Mouse (Mus musculus) frontal cortex, postnatal 14 days (tissue): ENCODE results near the gene Rps29.

Source experiments
- DNase-seq, 2 experiments: peaks; one replicate each; pipeline ENCODE4 v3.0.0; 2022; ENCODE audit warnings: low spot score in 2 of 2

Rps29 gene

DNA sequence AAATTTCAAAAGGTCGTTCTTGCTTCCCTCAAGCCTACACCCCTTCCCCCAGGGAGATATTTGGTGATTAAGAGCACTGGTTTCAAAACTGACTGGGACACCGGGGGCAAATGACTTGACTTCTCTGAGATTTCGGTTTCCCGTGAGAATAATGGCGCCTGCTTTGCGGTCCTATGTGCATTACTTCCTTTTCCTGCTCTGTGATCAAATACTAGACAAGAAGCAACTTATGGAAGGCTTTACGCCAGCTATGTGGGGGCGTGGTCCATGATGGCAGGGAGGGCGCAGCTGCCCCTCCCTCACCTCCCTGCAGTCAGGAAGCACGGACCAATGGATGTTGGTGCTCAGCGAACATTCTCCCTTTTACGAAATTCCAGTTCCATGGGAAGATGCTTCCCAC, 28.5 kb downstream of the Rps29 start:
- DNase-seq = no peak

DNA sequence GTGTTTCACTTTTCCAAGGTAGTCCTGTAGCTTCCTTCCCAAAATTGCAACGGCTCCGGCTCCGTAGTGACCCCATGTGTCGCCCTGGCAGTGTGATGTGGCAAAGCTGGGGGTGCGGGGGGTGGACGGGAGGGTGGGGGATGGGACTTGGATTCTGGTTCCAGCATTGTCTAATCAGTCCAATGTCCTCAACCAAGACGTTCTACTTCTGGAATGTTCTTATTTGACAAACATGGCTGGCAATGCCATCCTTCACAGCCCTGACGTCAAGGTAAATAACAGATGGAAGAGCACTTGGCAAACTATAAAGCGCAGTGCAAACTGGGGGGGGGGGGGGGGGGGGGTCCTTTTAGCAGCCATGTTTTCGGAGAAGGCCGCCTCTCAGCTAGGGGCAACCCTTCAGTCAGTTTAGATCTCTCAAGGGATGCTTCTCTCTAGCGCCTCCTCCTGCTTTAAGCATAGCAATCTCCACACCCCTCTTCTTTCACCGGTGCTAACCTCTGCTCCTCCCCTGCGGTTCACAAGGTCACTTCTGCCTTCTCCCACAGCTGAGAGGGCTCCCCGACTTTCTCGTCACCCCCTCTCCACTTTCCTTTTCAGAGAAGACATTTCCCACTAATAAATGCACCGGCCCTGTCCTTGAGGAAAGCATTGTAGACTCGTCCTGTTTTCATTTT, 29.2 kb downstream of the Rps29 start:
- DNase-seq = no peak

DNA sequence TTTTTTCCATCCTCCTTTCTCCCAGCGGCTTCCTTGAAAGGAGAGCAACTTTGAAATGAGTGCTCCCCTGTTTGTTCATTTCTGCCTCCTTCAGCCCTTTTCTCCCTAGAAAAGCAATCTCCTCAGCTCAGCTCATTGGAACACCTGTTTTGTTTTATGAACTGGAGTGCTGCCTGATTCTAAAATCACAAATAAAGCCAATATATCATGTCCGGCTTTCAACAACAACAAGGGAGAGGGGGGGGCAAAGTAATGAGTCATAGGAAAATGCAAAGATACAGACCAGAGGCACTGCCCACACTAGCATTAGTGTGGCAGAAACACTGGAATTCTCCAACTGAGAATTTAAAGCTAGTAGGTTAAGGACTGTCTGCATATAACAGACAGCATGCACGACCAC, 31.4 kb downstream of the Rps29 start:
- no peak for DNase-seq

DNA sequence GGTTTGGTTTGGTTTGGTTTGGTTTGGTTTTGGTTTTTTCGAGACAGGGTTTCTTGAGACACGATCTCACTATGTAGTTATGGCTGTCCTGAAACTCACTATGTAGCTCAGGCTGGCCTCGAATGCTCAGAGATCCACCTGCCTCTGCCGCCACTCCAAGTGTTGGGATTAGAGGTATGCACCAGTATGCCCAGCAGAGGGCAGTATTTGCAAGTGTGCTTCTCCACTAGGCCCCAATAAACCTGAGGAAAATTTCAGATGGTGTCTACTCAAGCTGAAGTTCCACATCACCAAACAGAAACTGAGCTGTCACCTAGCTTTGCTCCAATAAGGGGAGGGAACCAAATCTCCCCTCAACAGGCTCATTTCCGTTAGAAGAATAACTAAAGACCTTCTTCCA, 31.8 kb downstream of the Rps29 start:
- no peak for DNase-seq

DNA sequence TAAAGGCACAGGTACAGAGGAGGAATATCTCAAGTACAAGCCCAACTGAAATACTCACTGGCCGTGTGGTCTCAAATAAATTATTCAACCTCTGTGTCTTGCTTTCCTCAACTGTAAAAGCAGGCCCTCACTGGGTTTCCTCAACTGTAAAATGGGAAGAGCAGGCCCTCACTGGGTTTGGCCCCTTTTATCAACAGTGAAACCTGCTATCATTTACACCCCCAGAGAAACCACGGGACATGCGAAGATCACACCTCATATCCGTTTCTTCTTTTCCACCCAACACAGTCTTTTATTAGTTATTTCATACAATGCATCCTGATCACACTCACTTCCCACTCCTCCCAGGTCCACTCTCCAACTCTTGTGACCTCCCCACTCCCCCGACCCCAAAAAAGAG, 33.9 kb downstream of the Rps29 start:
- DNase-seq = no peak

DNA sequence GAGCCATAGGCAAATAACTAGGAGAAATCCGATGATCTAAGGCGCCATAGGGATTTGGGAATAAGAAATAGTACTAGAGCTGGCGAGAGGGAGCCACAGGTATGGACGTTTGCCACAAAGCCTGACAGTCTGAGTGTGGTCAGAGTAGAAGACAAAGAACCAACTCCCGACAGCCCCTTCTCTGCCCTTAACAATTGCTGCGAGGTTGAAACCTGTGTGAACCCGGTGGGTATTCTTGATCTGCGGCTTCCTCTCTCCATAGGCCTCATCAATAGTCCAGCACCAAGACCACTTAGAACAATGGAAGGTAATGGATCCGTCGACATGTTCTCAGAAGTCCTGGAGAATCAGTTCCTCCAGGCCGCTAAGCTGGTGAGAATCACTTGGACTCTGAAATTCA, 36.2 kb downstream of the Rps29 start:
- DNase-seq = no peak

DNA sequence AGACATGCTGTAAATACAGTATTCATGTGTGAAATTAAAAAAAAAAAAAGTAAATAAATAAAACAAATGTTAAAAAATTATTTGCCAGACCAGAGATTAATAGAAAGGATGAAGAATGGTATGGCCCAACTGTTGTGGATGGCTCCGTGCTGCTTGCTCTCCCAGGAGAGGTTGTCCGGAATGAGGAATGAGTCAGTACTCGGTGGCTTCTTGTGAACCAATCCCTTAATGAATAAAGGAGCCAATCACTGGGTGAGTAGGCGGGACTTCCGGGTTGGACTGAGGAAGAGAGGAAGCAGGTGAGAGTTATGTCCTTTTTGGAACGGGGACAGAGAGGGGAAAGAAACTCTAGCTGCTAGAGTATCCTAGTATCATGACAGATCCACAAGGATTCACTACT, 39.1 kb downstream of the Rps29 start:
- no peak for DNase-seq
